Mouse (Mus musculus): ENCODE results near the gene Wdr49. TPM values are rescaled to one million over a fixed set of nuclear protein-coding genes. Genes with fewer than 3 reads are reported as not detected.

Wdr49 gene
- not detected in 2 replicates for polyA plus RNA-seq (2015; fragmentation: Nextera tagmentation; extraction: Ambion mirVana)

GRCm38 (mm10) chr3:75482056-75482455 lies at the start of gene Wdr49:
Wdr49 (minus strand) TSS chr3:75482156.
- ATAC-seq (ENCODE audit: low read depth), result no peak
- H3K4me2 ChIP-seq (ENCODE audit: low read depth, low read length), result no peak within 1 kb of the TSS
- H3K9me3 ChIP-seq (replicated peaks; ENCODE audit: control insufficient read depth, low read length), result no peaks in the 10 kb centered on the region
- no peaks in the 10 kb centered on the region for H3K27me3 ChIP-seq (ENCODE audit: control insufficient read depth, insufficient read depth, low read depth, low read length)
- H3K27ac ChIP-seq (ENCODE audit: low read length), result no peak within 1 kb of the TSS
- no peaks in the 10 kb centered on the region for H3K4me1 ChIP-seq (ENCODE audit: control insufficient read depth, low read depth, low read length)
- H3K4me3 ChIP-seq (ENCODE audit: low read depth, low read length), result no peak within 1 kb of the TSS
- WGBS (ENCODE audit: insufficient replicate concordance), result 40% methylated on average over 2 of the region's 2 CpGs
- no peak within 1 kb of the TSS for H3K9ac ChIP-seq (ENCODE audit: low read depth, low read length)
- no peaks in the 10 kb centered on the region for H3K36me3 ChIP-seq (ENCODE audit: control insufficient read depth, insufficient read depth)

- Histone ChIP-seq H3K27ac (ENCODE audit: low read length) (no peak overlapping the region), H3K4me1 (ENCODE audit: control insufficient read depth, low read depth, low read length) (peaks cover 10% of the 10 kb centered on the region), H3K27me3 (ENCODE audit: control insufficient read depth, insufficient read depth, low read depth, low read length) (no peaks in the 10 kb centered on the region), H3K36me3 (ENCODE audit: control insufficient read depth, insufficient read depth) (peaks cover 4% of the 10 kb centered on the region), H3K9me3 (replicated peaks; ENCODE audit: control insufficient read depth, low read length) (no peaks in the 10 kb centered on the region), H3K4me2 (ENCODE audit: low read depth, low read length) (no peak overlapping the region), H3K9ac (ENCODE audit: low read depth, low read length) (no peak overlapping the region), H3K4me3 (ENCODE audit: low read depth, low read length) (no peak overlapping the region)
- WGBS (ENCODE audit: insufficient replicate concordance), result 74% methylated on average over 3 of the region's 3 CpGs
- ATAC-seq (ENCODE audit: low read depth), result no peak
Measured at GRCm38 (mm10) chr3:75531074-75531473, 49.1 kb upstream of the Wdr49 start.

- no peak overlapping the region for H3K9ac ChIP-seq (ENCODE audit: low read depth, low read length)
- no peaks in the 10 kb centered on the region for H3K4me1 ChIP-seq (ENCODE audit: control insufficient read depth, low read depth, low read length)
- no peaks in the 10 kb centered on the region for H3K27me3 ChIP-seq (ENCODE audit: control insufficient read depth, insufficient read depth, low read depth, low read length)
- WGBS (ENCODE audit: insufficient replicate concordance), result 72% methylated on average over 1 of the region's 1 CpGs
- no peak for ATAC-seq (ENCODE audit: low read depth)
- no peak overlapping the region for H3K4me2 ChIP-seq (ENCODE audit: low read depth, low read length)
- no peaks in the 10 kb centered on the region for H3K9me3 ChIP-seq (replicated peaks; ENCODE audit: control insufficient read depth, low read length)
- H3K27ac ChIP-seq (ENCODE audit: low read length), result no peak overlapping the region
- H3K4me3 ChIP-seq (ENCODE audit: low read depth, low read length), result no peak overlapping the region
- peaks cover 8% of the 10 kb centered on the region for H3K36me3 ChIP-seq (ENCODE audit: control insufficient read depth, insufficient read depth)
Measured at GRCm38 (mm10) chr3:75522527-75522926, 40.6 kb upstream of the Wdr49 start.

- ATAC-seq (ENCODE audit: low read depth), result no peak
- H3K27me3 ChIP-seq (ENCODE audit: control insufficient read depth, insufficient read depth, low read depth, low read length), result no peaks in the 10 kb centered on the region
- no peak overlapping the region for H3K4me3 ChIP-seq (ENCODE audit: low read depth, low read length)
- H3K9me3 ChIP-seq (replicated peaks; ENCODE audit: control insufficient read depth, low read length), result no peaks in the 10 kb centered on the region
- no peak overlapping the region for H3K9ac ChIP-seq (ENCODE audit: low read depth, low read length)
- H3K4me1 ChIP-seq (ENCODE audit: control insufficient read depth, low read depth, low read length), result no peaks in the 10 kb centered on the region
- H3K27ac ChIP-seq (ENCODE audit: low read length), result no peak overlapping the region
- H3K4me2 ChIP-seq (ENCODE audit: low read depth, low read length), result no peak overlapping the region
- peaks cover 4% of the 10 kb centered on the region for H3K36me3 ChIP-seq (ENCODE audit: control insufficient read depth, insufficient read depth)
- WGBS (ENCODE audit: insufficient replicate concordance), result 73% methylated on average over 2 of the region's 2 CpGs
Measured at GRCm38 (mm10) chr3:75521314-75521713, 39.4 kb upstream of the Wdr49 start.

GRCm38 (mm10) chr3:75517631-75518250 lies 35.8 kb upstream of the Wdr49 start:
- H3K9me3 ChIP-seq (replicated peaks; ENCODE audit: control insufficient read depth, low read length), result no peaks in the 10 kb centered on the region
- ATAC-seq (ENCODE audit: low read depth), result no peak
- peaks cover 2% of the 10 kb centered on the region for H3K36me3 ChIP-seq (ENCODE audit: control insufficient read depth, insufficient read depth)
- no peaks in the 10 kb centered on the region for H3K27me3 ChIP-seq (ENCODE audit: control insufficient read depth, insufficient read depth, low read depth, low read length)
- no peaks in the 10 kb centered on the region for H3K4me1 ChIP-seq (ENCODE audit: control insufficient read depth, low read depth, low read length)
- no peak overlapping the region for H3K4me2 ChIP-seq (ENCODE audit: low read depth, low read length)
- no peak overlapping the region for H3K9ac ChIP-seq (ENCODE audit: low read depth, low read length)
- H3K4me3 ChIP-seq (ENCODE audit: low read depth, low read length), result no peak overlapping the region
- no peak overlapping the region for H3K27ac ChIP-seq (ENCODE audit: low read length)
- 67% methylated on average over 7 of the region's 7 CpGs for WGBS (ENCODE audit: insufficient replicate concordance)

- H3K4me3 ChIP-seq (ENCODE audit: low read depth, low read length), result no peak overlapping the region
- 54% methylated on average over 7 of the region's 7 CpGs for WGBS (ENCODE audit: insufficient replicate concordance)
Measured at GRCm38 (mm10) chr3:75498961-75499960, 17.3 kb upstream of the Wdr49 start.

GRCm38 (mm10) chr3:75492913-75493312 lies 11.0 kb upstream of the Wdr49 start:
- Histone ChIP-seq H3K27ac (ENCODE audit: low read length) (no peak overlapping the region), H3K36me3 (ENCODE audit: control insufficient read depth, insufficient read depth) (no peaks in the 10 kb centered on the region), H3K9ac (ENCODE audit: low read depth, low read length) (no peak overlapping the region), H3K4me2 (ENCODE audit: low read depth, low read length) (no peak overlapping the region), H3K9me3 (replicated peaks; ENCODE audit: control insufficient read depth, low read length) (no peaks in the 10 kb centered on the region), H3K4me1 (ENCODE audit: control insufficient read depth, low read depth, low read length) (no peaks in the 10 kb centered on the region), H3K4me3 (ENCODE audit: low read depth, low read length) (no peak overlapping the region), H3K27me3 (ENCODE audit: control insufficient read depth, insufficient read depth, low read depth, low read length) (no peaks in the 10 kb centered on the region)
- peak; percentile 82 for ATAC-seq (ENCODE audit: low read depth)
- WGBS (ENCODE audit: insufficient replicate concordance), result 48% methylated on average over 3 of the region's 3 CpGs

More at GRCm38 (mm10) chr3:75498961-75499960, 17.3 kb upstream of the Wdr49 start:
- Histone ChIP-seq H3K4me2 (ENCODE audit: low read depth, low read length) (no peak overlapping the region), H3K9ac (ENCODE audit: low read depth, low read length) (no peak overlapping the region), H3K27ac (ENCODE audit: low read length) (no peak overlapping the region), H3K27me3 (ENCODE audit: control insufficient read depth, insufficient read depth, low read depth, low read length) (no peaks in the 10 kb centered on the region), H3K36me3 (ENCODE audit: control insufficient read depth, insufficient read depth) (no peaks in the 10 kb centered on the region), H3K9me3 (replicated peaks; ENCODE audit: control insufficient read depth, low read length) (no peaks in the 10 kb centered on the region), H3K4me1 (ENCODE audit: control insufficient read depth, low read depth, low read length) (no peaks in the 10 kb centered on the region)
- ATAC-seq (ENCODE audit: low read depth), result no peak

- no peaks in the 10 kb centered on the region for H3K9me3 ChIP-seq (replicated peaks; ENCODE audit: control insufficient read depth, low read length)
- no peak overlapping the region for H3K27ac ChIP-seq (ENCODE audit: low read length)
- H3K9ac ChIP-seq (ENCODE audit: low read depth, low read length), result no peak overlapping the region
- H3K4me3 ChIP-seq (ENCODE audit: low read depth, low read length), result no peak overlapping the region
- no peaks in the 10 kb centered on the region for H3K4me1 ChIP-seq (ENCODE audit: control insufficient read depth, low read depth, low read length)
- no peak for ATAC-seq (ENCODE audit: low read depth)
- H3K27me3 ChIP-seq (ENCODE audit: control insufficient read depth, insufficient read depth, low read depth, low read length), result no peaks in the 10 kb centered on the region
- no peak overlapping the region for H3K4me2 ChIP-seq (ENCODE audit: low read depth, low read length)
- no peaks in the 10 kb centered on the region for H3K36me3 ChIP-seq (ENCODE audit: control insufficient read depth, insufficient read depth)
- WGBS (ENCODE audit: insufficient replicate concordance), result 54% methylated on average over 7 of the region's 7 CpGs
Measured at GRCm38 (mm10) chr3:75475106-75475505, 6.8 kb downstream of the Wdr49 start.

GRCm38 (mm10) chr3:75474657-75475056 lies 7.3 kb downstream of the Wdr49 start:
- Histone ChIP-seq H3K27ac (ENCODE audit: low read length) (no peak overlapping the region), H3K27me3 (ENCODE audit: control insufficient read depth, insufficient read depth, low read depth, low read length) (no peaks in the 10 kb centered on the region), H3K36me3 (ENCODE audit: control insufficient read depth, insufficient read depth) (no peaks in the 10 kb centered on the region), H3K4me1 (ENCODE audit: control insufficient read depth, low read depth, low read length) (no peaks in the 10 kb centered on the region), H3K4me3 (ENCODE audit: low read depth, low read length) (no peak overlapping the region), H3K9me3 (replicated peaks; ENCODE audit: control insufficient read depth, low read length) (no peaks in the 10 kb centered on the region), H3K9ac (ENCODE audit: low read depth, low read length) (no peak overlapping the region), H3K4me2 (ENCODE audit: low read depth, low read length) (no peak overlapping the region)
- ATAC-seq (ENCODE audit: low read depth), result 0 out of 2 replicates have a peak, but pooled peaks have one; percentile 43
- WGBS (ENCODE audit: insufficient replicate concordance), result 67% methylated on average over 7 of the region's 7 CpGs
